ENCODE assay signal across 1 mouse cellular context in the genomic region with DNA sequence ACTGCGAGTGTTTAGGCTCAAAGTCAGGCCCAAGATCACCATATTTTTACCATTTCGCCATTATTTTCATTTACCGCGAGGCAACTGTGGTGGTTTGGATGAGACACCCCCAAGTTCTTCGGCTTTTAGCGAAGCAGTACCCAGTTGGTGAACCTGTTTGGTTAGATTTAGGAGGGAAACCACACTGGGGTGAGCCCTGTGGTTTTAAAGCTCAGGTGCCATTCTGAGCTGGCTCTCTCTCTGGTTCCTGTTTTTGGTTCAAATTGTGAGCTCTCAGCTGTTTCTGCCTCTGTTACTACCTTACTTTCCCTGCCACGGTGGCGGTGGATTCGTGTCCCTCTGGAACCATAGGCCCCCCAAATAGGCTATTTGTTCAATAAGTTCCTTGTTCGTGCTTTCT.
A peak's percentile ranks its signal among the peaks of the same experiment; 100 is the strongest.
TF ChIP-seq lines count a peak whose summit lies in the region.

No protein-coding gene starts in this region.

TF ChIP-seq in CH12.LX, 34 proteins besides CTCF, POLR2A, EP300 and RAD21 (continued from another document):
- TF ChIP-seq USF1 (IDR thresholded peaks at IDR 0.05; ENCODE audit: low read depth, low read length) (no peak), GABPA (IDR thresholded peaks at IDR 0.05; ENCODE audit: insufficient replicate concordance, low read depth, low read length) (no peak), SIN3A (IDR thresholded peaks at IDR 0.05; ENCODE audit: low read length) (peak; percentile 68; the same call in 1 of the 2 replicates), MAFK (IDR thresholded peaks at IDR 0.05; ENCODE audit: insufficient replicate concordance, low read length) (peak; percentile 62; the same call in 1 of the 2 replicates), PAX5 (IDR thresholded peaks at IDR 0.05; ENCODE audit: low read length) (no peak), MEF2A (IDR thresholded peaks at IDR 0.05; ENCODE audit: borderline replicate concordance, low read depth, low read length) (0 out of 2 replicates have a peak, but pooled peaks have one; percentile 39), MXI1 (IDR thresholded peaks at IDR 0.05; ENCODE audit: low read depth, low read length) (peak; percentile 56)
TF ChIP-seq in CH12.LX: peak in this region for 15.
